In genomic region chr2:75977752-75978368, GRCm38 (mm10) we compare ENCODE assay signal across 8 mouse cellular contexts. TPM values are rescaled to one million over a fixed set of nuclear protein-coding genes. Genes with fewer than 3 reads are reported as not detected.
DNase-seq lines count a peak whose midpoint lies in the region; ATAC-seq and TF ChIP-seq lines count a peak whose summit lies in the region.
"Not testable (repeated sequence)": the region's sequence is repeated elsewhere in the genome, so short reads cannot be mapped to it uniquely, and the experiment has no call there.

TSS of gene Ttc30a2 (minus strand) at chr2:75978170.

- 15% methylated on average over 18 of the region's 24 CpGs for WGBS in heart, embryonic 10.5 days
- WGBS in hindbrain, embryonic 15.5 days = 21% methylated on average over 20 of the region's 24 CpGs
- WGBS in lung, postnatal 0 days = 38% methylated on average over 14 of the region's 24 CpGs

- not testable (repeated sequence) for H3K36me3 ChIP-seq in MEL (ENCODE audit: control insufficient read depth in 1 of 2, insufficient read depth in 2 of 2, low read length in 2 of 2); heart, embryonic 10.5 days; hindbrain, embryonic 15.5 days; lung, postnatal 0 days (ENCODE audit: insufficient read depth, low read length)

- not testable (repeated sequence) for H3K4me3 ChIP-seq in MEL (ENCODE audit: control insufficient read depth in 1 of 2, insufficient read depth in 1 of 2, low read depth in 2 of 2, low read length in 2 of 2); hindbrain, embryonic 15.5 days; lung, postnatal 0 days (ENCODE audit: low read depth, low read length)
- H3K4me3 ChIP-seq in heart, embryonic 10.5 days = peak within 1 kb of the TSS; percentile 40

- H3K4me2 ChIP-seq in hindbrain, embryonic 15.5 days = peak within 1 kb of the TSS; percentile 39
- H3K4me2 ChIP-seq in lung, postnatal 0 days (replicated peaks; ENCODE audit: low read depth, low read length) = not testable (repeated sequence)

- not testable (repeated sequence) for H3K27ac ChIP-seq in MEL (ENCODE audit: control insufficient read depth, low read depth, low read length); heart, embryonic 10.5 days; hindbrain, embryonic 15.5 days (replicated peaks); lung, postnatal 0 days (ENCODE audit: low read length)

- not testable (repeated sequence) for H3K9me3 ChIP-seq in MEL (replicated peaks; ENCODE audit: insufficient read depth, low read length); heart, embryonic 10.5 days; hindbrain, embryonic 15.5 days; lung, postnatal 0 days (ENCODE audit: low read length)

- not testable (repeated sequence) for H3K9ac ChIP-seq in MEL (ENCODE audit: control insufficient read depth, low read depth, low read length, poor library complexity, severe bottlenecking); hindbrain, embryonic 15.5 days; lung, postnatal 0 days (replicated peaks; ENCODE audit: low read depth)

- not testable (repeated sequence) for H3K79me2 ChIP-seq in MEL (ENCODE audit: control insufficient read depth, insufficient read depth, low read length, poor library complexity)

- not testable (repeated sequence) for TF ChIP-seq RAD21 in MEL (IDR thresholded peaks at IDR 0.05; ENCODE audit: low read depth, low read length)

- peak; percentile 9 for DNase-seq in MEL (ENCODE audit: low read depth, low spot score)
- DNase-seq in embryo, embryonic 11 days = peak; percentile 69
- not testable (repeated sequence) for DNase-seq in heart, embryonic 10.5 days (ENCODE audit: low spot score)
- DNase-seq in kidney, postnatal 36 days = peak; percentile 62 to 71
- DNase-seq in lung, postnatal 0 days (ENCODE audit: low spot score) = peak; percentile 78
- peak; percentile 30 for DNase-seq in naive thymus-derived CD4-positive, alpha-beta T cell, adult 2 months (ENCODE audit: low read depth)
- DNase-seq in testis, postnatal 10 days (ENCODE audit: low spot score) = peak; percentile 51

- TF ChIP-seq EP300 in MEL (IDR thresholded peaks at IDR 0.05; ENCODE audit: low read depth in 1 of 2, low read length in 2 of 2) = not testable (repeated sequence)
- TF ChIP-seq EP300 in lung, postnatal 0 days (IDR thresholded peaks at IDR 0.05) = peak; percentile 91

- peak; percentile 46; the same call in 1 of the 2 replicates for ATAC-seq in hindbrain, embryonic 15.5 days (ENCODE audit: low FRiP score, low read depth)
- ATAC-seq in lung, postnatal 0 days = peak; percentile 53

- not testable (repeated sequence) for H3K4me1 ChIP-seq in MEL (ENCODE audit: control insufficient read depth in 1 of 2, insufficient read depth in 2 of 2, low read length in 2 of 2); heart, embryonic 10.5 days; hindbrain, embryonic 15.5 days (replicated peaks); lung, postnatal 0 days (ENCODE audit: insufficient read depth, low read depth, low read length)

- not testable (repeated sequence) for TF ChIP-seq CTCF in MEL (IDR thresholded peaks at IDR 0.05 in 2 of 3, conservative IDR thresholded peaks at IDR 0.05 in 1 of 3; ENCODE audit: control insufficient read depth in 1 of 3, insufficient read depth in 1 of 3, low read depth in 2 of 3, low read length in 3 of 3, poor library complexity in 1 of 3, severe bottlenecking in 1 of 3); lung, postnatal 0 days (IDR thresholded peaks at IDR 0.05)

- TF ChIP-seq POLR2A in MEL (IDR thresholded peaks at IDR 0.05; ENCODE audit: control insufficient read depth in 1 of 2, insufficient read depth in 1 of 2, low read depth in 1 of 2, low read length in 2 of 2, poor library complexity in 1 of 2) = not testable (repeated sequence)

- H3K27me3 ChIP-seq in MEL (ENCODE audit: control insufficient read depth in 1 of 2, insufficient read depth in 2 of 2, low read length in 2 of 2); heart, embryonic 10.5 days (ENCODE audit: insufficient read depth, poor library complexity, severe bottlenecking); hindbrain, embryonic 15.5 days; lung, postnatal 0 days (replicated peaks; ENCODE audit: insufficient read depth, low read length): not testable (repeated sequence)

TF ChIP-seq in MEL, 35 proteins besides CTCF, POLR2A, EP300 and RAD21:
- TF ChIP-seq ZNF384 (IDR thresholded peaks at IDR 0.05; ENCODE audit: low read depth, low read length) = peak; percentile 12; the same call in 1 of the 2 replicates
TF ChIP-seq in MEL: peak in this region for 1; not testable (repeated sequence) for 34.

RNA-seq across cellular contexts. Expression of gene Ttc30a2, which starts in this region (rescaled TPM):
- total RNA-seq in MEL (2012; rRNA removed) = not detected in 2 replicates
- not detected for polyA plus RNA-seq in MEL (2012; ENCODE audit: insufficient read depth in 1 of 2, insufficient read length in 2 of 2, low read depth in 1 of 2, low replicate concordance in 2 of 2, missing spikeins in 1 of 2)
- polyA plus RNA-seq in heart, embryonic 10.5 days (2016; fragmentation: Nextera tagmentation; extraction: Ambion mirVana) = 0.60 and 0.64 TPM in 2 replicates
- 0.77 and 0.85 TPM in 2 replicates for polyA plus RNA-seq in hindbrain, embryonic 15.5 days (2015; fragmentation: Nextera tagmentation; extraction: Ambion mirVana)
- 0.25 and 0.65 TPM in 2 replicates for polyA plus RNA-seq in lung, postnatal 0 days (2015; fragmentation: Nextera tagmentation; extraction: Ambion mirVana)

Comparison
In these comparisons a context has a peak if more than half of its experiments do, and no peak if none do; other contexts are left out.
1. Peak in DNase-seq in MEL; RNA of the gene not detected or under 1 TPM.
2. Peak in ATAC-seq and H3K4me2 ChIP-seq in hindbrain, embryonic 15.5 days; RNA of the gene not detected or under 1 TPM.
3. Peak in DNase-seq and ATAC-seq in lung, postnatal 0 days; RNA of the gene not detected or under 1 TPM.